Mouse (Mus musculus): ENCODE measurements around the gene Tssc4. TPM values are rescaled to one million over a fixed set of nuclear protein-coding genes. Genes with fewer than 3 reads are reported as not detected.

The Tssc4 gene
- total and polyA plus RNA-seq, 3 experiments = 13.6 to 33.2 (median 14.8) TPM

DNA sequence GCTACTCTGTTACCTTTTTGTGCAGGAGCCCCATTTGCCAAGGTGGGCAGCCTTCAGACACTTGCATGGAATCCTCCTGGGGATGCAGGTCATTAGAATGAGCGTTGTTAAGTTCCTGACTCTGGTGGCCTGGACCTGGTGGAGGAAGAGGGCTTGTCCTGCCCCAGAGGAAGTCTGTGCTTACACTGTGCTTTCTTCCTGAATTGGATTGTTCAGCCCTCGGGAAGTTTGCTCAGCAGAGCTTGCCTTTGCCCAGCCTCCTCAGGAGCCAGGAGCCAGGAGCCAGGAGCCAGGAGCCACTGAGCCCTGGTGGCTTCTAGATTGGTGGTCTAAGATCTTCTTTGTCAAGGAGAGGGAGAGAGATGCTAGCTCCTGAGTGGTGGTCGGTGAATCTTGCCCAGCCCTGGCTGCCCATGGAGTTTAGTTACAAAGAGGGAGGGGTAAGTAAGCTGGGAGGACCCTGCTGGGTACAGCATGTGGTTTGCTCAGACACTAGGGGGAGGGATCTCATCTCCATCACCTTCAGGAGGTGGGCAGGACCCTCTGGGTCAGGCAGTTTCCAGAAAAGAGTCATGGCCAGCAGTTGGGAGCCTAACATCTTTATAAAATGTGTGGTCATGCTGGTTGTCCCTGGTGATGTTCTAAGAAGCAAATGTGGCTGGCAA, 40.1 kb downstream of the Tssc4 start:
- Histone ChIP-seq H3K79me2 (replicated peaks; ENCODE audit: control insufficient read depth, insufficient read depth, low read length) (no peaks in the 10 kb centered on the region), H3K27ac (peak overlapping the region; percentile 81), H3K27me3 (ENCODE audit: control insufficient read depth, insufficient read depth, low read length) (no peaks in the 10 kb centered on the region), H3K4me1 (ENCODE audit: control insufficient read depth, insufficient read depth, low read length) (peaks cover 24% of the 10 kb centered on the region), H3K36me3 (ENCODE audit: control insufficient read depth, insufficient read depth, low read length) (peaks cover 2% of the 10 kb centered on the region; the same call in 1 of the 2 replicates), H3K4me3 (peak overlapping the region; percentile 26; the same call in 1 of the 2 replicates), H3K9ac (ENCODE audit: low read depth, low read length) (peak overlapping the region; percentile 43)
- intact Hi-C loops (cut with DNase I) = no loop called here
- TF ChIP-seq CTCF (IDR thresholded peaks at IDR 0.05) = no peak
- no peak for TF ChIP-seq POLR2A (IDR thresholded peaks at IDR 0.05; ENCODE audit: insufficient read depth, low read depth, low read length)
- TF ChIP-seq EP300 (IDR thresholded peaks at IDR 0.05; ENCODE audit: insufficient read depth, low read depth, low read length) = no peak
- no peak for DNase-seq
- WGBS = 7% methylated on average over 3 of the region's 3 CpGs

DNA sequence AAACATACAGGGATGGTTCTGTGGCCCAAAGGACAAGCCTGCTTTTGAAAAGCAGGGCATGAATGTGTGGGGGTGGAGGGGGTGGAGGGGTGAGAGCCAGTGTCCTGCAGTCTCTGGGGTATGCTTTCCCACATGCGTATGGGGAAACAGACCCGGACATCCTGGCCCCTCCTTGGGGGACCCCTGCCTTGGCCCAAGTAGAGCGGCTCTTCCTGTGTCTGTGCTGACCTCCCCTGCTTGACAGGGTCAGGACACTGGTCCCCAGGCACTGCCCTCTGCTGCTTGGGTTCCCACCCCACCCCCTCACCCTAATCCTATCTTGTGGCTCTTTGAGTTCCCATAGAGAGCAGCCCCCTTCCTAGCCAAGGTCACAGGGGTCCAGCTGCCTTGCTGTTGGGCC, 40.6 kb downstream of the Tssc4 start:
- no peaks in the 10 kb centered on the region for H3K79me2 ChIP-seq (replicated peaks; ENCODE audit: control insufficient read depth, insufficient read depth, low read length)
- DNase-seq = no peak
- peak overlapping the region; percentile 81 for H3K27ac ChIP-seq
- H3K27me3 ChIP-seq (ENCODE audit: control insufficient read depth, insufficient read depth, low read length) = no peaks in the 10 kb centered on the region
- peaks cover 2% of the 10 kb centered on the region; the same call in 1 of the 2 replicates for H3K36me3 ChIP-seq (ENCODE audit: control insufficient read depth, insufficient read depth, low read length)
- H3K4me1 ChIP-seq (ENCODE audit: control insufficient read depth, insufficient read depth, low read length) = peaks cover 24% of the 10 kb centered on the region
- no peak overlapping the region for H3K9ac ChIP-seq (ENCODE audit: low read depth, low read length)
- H3K4me3 ChIP-seq = no peak overlapping the region
- TF ChIP-seq CTCF (IDR thresholded peaks at IDR 0.05) (no peak), POLR2A (IDR thresholded peaks at IDR 0.05; ENCODE audit: insufficient read depth, low read depth, low read length) (no peak), EP300 (IDR thresholded peaks at IDR 0.05; ENCODE audit: insufficient read depth, low read depth, low read length) (no peak)
- 27% methylated on average over 3 of the region's 3 CpGs for WGBS
- intact Hi-C loops (cut with DNase I) = loop anchor here (2.0 kb wide), 2 partner anchors 15 kb away; partner anchors contain the start of gene Trpm5

DNA sequence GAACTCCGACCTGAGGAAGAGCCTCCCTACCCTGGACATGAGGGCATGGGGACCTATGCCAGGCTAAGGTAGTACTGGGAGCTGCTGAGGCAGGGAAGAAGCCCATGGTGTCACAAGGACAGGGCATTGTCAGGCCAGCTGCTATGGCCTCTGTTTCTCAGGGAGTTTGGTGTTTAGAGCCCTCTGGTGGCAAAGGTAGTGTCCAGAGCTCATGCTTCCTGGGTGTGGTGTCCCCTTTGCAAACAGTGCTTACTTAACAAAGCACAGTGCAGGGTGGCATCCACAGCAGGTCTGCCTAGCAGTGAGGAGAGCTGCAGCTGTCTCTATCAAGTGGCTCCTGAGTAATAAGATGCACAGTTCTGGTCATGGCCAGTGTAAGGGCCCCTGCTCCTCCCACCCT, 41.8 kb downstream of the Tssc4 start:
- peak overlapping the region; percentile 81 for H3K27ac ChIP-seq
- no peaks in the 10 kb centered on the region for H3K27me3 ChIP-seq (ENCODE audit: control insufficient read depth, insufficient read depth, low read length)
- intact Hi-C loops (cut with DNase I) = loop anchor here (2.0 kb wide), 2 partner anchors 14 to 16 kb away; partner anchors contain the start of gene Trpm5
- DNase-seq = no peak
- H3K4me1 ChIP-seq (ENCODE audit: control insufficient read depth, insufficient read depth, low read length) = peaks cover 24% of the 10 kb centered on the region
- peaks cover 2% of the 10 kb centered on the region; the same call in 1 of the 2 replicates for H3K36me3 ChIP-seq (ENCODE audit: control insufficient read depth, insufficient read depth, low read length)
- H3K9ac ChIP-seq (ENCODE audit: low read depth, low read length) = no peak overlapping the region
- WGBS = 60% methylated on average over 1 of the region's 1 CpGs
- no peaks in the 10 kb centered on the region for H3K79me2 ChIP-seq (replicated peaks; ENCODE audit: control insufficient read depth, insufficient read depth, low read length)
- H3K4me3 ChIP-seq = no peak overlapping the region
- TF ChIP-seq EP300 (IDR thresholded peaks at IDR 0.05; ENCODE audit: insufficient read depth, low read depth, low read length) (0 out of 2 replicates have a peak, but pooled peaks have one; percentile 6), CTCF (IDR thresholded peaks at IDR 0.05) (peak; percentile 52), POLR2A (IDR thresholded peaks at IDR 0.05; ENCODE audit: insufficient read depth, low read depth, low read length) (no peak)

DNA sequence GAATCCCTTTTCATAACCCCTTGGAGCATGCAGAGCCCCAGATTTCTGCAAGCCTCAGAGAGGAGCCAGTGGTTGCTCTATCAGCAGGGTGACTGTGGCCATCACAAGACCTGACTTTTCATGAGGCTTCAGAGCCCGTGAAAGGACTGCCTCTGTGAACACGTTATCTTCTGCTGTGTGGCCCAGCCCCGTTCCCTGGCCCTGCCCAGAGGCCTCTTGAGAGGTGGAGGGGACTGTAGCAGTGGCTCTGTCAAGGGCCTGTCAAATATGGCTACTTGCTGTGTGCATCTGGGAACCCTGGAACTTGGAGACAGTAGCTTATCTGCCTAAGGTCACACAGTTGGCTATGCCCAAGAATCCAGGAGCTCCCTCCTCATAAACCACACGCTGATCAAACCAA, 42.7 kb downstream of the Tssc4 start:
- peaks cover 2% of the 10 kb centered on the region; the same call in 1 of the 2 replicates for H3K36me3 ChIP-seq (ENCODE audit: control insufficient read depth, insufficient read depth, low read length)
- TF ChIP-seq CTCF (IDR thresholded peaks at IDR 0.05) (no peak), POLR2A (IDR thresholded peaks at IDR 0.05; ENCODE audit: insufficient read depth, low read depth, low read length) (no peak), EP300 (IDR thresholded peaks at IDR 0.05; ENCODE audit: insufficient read depth, low read depth, low read length) (no peak)
- no peaks in the 10 kb centered on the region for H3K79me2 ChIP-seq (replicated peaks; ENCODE audit: control insufficient read depth, insufficient read depth, low read length)
- intact Hi-C loops (cut with DNase I) = loop anchor here (2.0 kb wide), 2 partner anchors 13 to 17 kb away; partner anchors contain the start of gene Trpm5
- H3K4me1 ChIP-seq (ENCODE audit: control insufficient read depth, insufficient read depth, low read length) = peaks cover 24% of the 10 kb centered on the region
- 37% methylated on average over 4 of the region's 4 CpGs for WGBS
- H3K27ac ChIP-seq = peak overlapping the region; percentile 81
- H3K9ac ChIP-seq (ENCODE audit: low read depth, low read length) = no peak overlapping the region; the same call in 1 of the 2 replicates
- H3K4me3 ChIP-seq = no peak overlapping the region
- DNase-seq = peak in 1 of 2 experiments; percentile 63
- no peaks in the 10 kb centered on the region for H3K27me3 ChIP-seq (ENCODE audit: control insufficient read depth, insufficient read depth, low read length)

DNA sequence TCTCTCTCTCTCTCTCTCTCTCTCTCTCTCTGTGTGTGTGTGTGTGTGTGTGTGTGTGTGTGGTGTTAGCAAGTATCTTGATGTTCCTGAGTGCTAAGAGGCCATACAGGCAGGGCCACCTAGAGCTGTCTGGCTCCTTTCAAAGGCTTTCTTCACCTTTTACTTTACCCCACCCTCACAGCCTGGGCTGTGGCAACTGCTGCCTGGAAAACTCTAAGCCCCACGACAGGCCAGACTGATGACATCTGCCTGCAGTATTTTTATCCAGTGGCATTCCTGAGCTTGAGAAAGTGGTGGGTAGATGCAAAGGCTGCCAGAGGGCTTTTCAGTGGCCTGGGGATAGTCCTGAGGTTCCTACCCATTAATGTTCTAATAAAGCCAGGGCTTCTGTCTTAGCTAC, 43.3 kb downstream of the Tssc4 start:
- no peaks in the 10 kb centered on the region; the same call in 1 of the 2 replicates for H3K79me2 ChIP-seq (replicated peaks; ENCODE audit: control insufficient read depth, insufficient read depth, low read length)
- no peak overlapping the region for H3K9ac ChIP-seq (ENCODE audit: low read depth, low read length)
- peak overlapping the region; percentile 76 for H3K27ac ChIP-seq
- DNase-seq = peak in 1 of 2 experiments; percentile 53
- H3K4me3 ChIP-seq = no peak overlapping the region
- no peaks in the 10 kb centered on the region for H3K27me3 ChIP-seq (ENCODE audit: control insufficient read depth, insufficient read depth, low read length)
- WGBS = 27% methylated on average over 1 of the region's 1 CpGs
- H3K4me1 ChIP-seq (ENCODE audit: control insufficient read depth, insufficient read depth, low read length) = peaks cover 24% of the 10 kb centered on the region
- intact Hi-C loops (cut with DNase I) = no loop called here
- peaks cover 2% of the 10 kb centered on the region; the same call in 1 of the 2 replicates for H3K36me3 ChIP-seq (ENCODE audit: control insufficient read depth, insufficient read depth, low read length)
- TF ChIP-seq CTCF (IDR thresholded peaks at IDR 0.05) (no peak), POLR2A (IDR thresholded peaks at IDR 0.05; ENCODE audit: insufficient read depth, low read depth, low read length) (no peak), EP300 (IDR thresholded peaks at IDR 0.05; ENCODE audit: insufficient read depth, low read depth, low read length) (no peak)

DNA sequence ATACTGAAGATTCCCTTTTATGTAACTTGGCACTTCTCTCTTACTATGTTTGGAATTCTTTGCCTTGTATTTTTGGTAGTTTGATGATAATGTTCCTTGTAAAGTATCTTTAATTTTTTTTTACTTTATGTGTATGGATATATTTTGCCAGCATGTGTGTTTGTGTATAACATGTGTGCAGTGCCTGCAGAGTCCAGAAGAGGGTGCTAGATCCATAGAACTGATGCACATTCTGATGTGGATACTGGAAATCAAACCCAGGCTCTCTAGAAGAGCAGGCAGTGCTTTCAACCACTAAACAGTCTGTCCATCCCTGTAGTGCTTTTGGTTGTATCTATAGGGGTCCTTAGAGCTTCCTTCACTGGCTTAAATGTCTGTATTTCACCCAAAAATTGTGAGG, 45.7 kb downstream of the Tssc4 start:
- H3K36me3 ChIP-seq (ENCODE audit: control insufficient read depth, insufficient read depth, low read length) = peaks cover 2% of the 10 kb centered on the region; the same call in 1 of the 2 replicates
- no peak overlapping the region for H3K27ac ChIP-seq
- no peaks in the 10 kb centered on the region for H3K27me3 ChIP-seq (ENCODE audit: control insufficient read depth, insufficient read depth, low read length)
- H3K79me2 ChIP-seq (replicated peaks; ENCODE audit: control insufficient read depth, insufficient read depth, low read length) = no peaks in the 10 kb centered on the region; the same call in 1 of the 2 replicates
- no peak overlapping the region for H3K4me3 ChIP-seq
- H3K4me1 ChIP-seq (ENCODE audit: control insufficient read depth, insufficient read depth, low read length) = peaks cover 18% of the 10 kb centered on the region
- no peak overlapping the region for H3K9ac ChIP-seq (ENCODE audit: low read depth, low read length)
- intact Hi-C loops (cut with DNase I) = no loop called here
- no peak for DNase-seq
- TF ChIP-seq CTCF (IDR thresholded peaks at IDR 0.05) (peak; percentile 35), EP300 (IDR thresholded peaks at IDR 0.05; ENCODE audit: insufficient read depth, low read depth, low read length) (no peak), POLR2A (IDR thresholded peaks at IDR 0.05; ENCODE audit: insufficient read depth, low read depth, low read length) (no peak)

All from heart, adult 2 months (tissue).